Mouse (Mus musculus) monocyte, adult 5-6 weeks (primary cell): ENCODE results near the gene Armc9. TPM values are rescaled to one million over a fixed set of nuclear protein-coding genes. Genes with fewer than 3 reads are reported as not detected.

Experiments used
- ATAC-seq: fragments of 153-309, 156-312 bp; replicated peaks from 2 replicates; pipeline ENCODE4 v1.8.0; 2017; ENCODE audit warnings: mild to moderate bottlenecking; ENCODE audit not compliant: low TSS enrichment, insufficient number of reproducible peaks, severe bottlenecking, poor library complexity, low FRiP score
- total RNA-seq: library from RNA; stranded (forward); fragments of 200-1000, 200-491, 200-594 nt; gene quantifications from 3 replicates; pipeline ENCODE4 v1.2.3, GENCODE M21; 2017

Armc9 gene
- total RNA-seq: 1.3 to 5.3 TPM (median 3.6 TPM) in 3 replicates

DNA sequence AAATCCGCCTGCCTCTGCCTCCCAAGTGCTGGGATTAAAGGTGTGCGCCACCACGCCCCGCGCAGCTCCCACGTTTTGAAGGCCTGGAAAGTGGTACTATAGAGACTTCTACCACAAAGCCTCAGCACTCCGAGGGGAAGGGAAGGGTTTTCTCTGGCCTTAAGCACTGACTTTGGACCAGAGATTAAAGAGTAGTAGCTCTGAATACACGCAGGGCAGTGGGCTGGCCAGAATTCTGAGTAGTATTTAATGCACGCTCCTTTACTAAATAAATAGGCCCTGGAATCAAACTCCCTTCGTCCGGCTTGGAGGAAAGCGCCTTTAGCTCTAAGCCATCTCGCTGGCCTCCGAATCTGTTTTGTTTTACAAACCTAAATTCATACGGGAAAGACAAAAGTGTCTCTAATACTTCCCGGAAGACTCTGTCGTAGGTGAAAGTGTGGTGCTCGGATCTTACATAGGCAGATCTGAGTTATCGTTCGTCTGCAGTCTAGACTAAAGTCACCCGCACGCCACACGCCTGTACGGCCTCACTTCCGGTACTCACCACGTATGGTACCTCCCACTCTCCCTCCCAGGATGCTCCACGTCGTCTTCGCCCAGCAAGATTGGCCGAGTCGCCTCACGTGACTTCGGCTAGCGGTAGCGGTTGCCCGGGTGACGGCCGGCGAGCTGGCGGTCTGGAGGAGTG, at the start of gene Armc9:
TSS of gene Armc9 (plus strand) at position 648 of the 691 bp plus-strand sequence.
- ATAC-seq: peak; percentile 99

DNA sequence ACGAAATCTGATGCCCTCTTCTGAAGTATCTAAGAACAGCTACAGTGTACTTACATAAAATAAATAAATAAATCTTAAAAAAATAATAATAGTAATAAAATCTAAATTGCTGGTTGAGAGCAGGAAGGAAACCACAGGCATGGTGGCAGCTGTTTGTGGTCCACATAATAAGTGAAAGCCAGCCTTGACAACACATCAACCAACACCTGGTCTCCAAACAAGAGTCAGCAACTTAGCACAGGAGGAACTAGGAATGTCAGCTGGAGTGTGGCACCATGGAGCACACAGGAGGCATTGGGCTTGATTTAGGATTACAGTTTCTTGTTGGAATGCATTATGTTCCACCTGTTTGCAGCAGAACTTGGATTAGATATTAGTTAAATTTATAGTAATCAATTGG, 49.5 kb upstream of the Armc9 start:
- no peak for ATAC-seq

DNA sequence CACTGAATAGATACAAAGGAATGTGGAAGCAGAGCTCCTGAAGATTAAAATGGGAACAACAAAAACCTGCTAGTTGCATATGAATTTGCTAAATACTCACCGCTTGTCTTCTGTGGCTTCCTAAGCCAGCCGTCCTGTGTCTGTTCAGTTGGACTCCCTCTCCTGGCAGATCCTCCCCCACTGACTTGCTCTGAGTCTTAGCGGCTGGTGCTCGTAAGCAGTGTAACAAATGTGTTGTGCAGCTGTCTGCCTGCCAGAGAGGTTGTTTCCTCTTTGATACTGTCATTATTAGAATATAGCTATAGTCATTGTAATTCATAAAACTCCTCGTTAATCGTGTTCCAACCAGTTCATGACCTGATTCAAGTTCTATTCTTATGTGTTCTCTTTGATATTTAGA, 42.8 kb upstream of the Armc9 start, which contains the start of gene Htr2b:
TSS of gene Htr2b (minus strand) at position 192 of the 400 bp plus-strand sequence.
- ATAC-seq: no peak

DNA sequence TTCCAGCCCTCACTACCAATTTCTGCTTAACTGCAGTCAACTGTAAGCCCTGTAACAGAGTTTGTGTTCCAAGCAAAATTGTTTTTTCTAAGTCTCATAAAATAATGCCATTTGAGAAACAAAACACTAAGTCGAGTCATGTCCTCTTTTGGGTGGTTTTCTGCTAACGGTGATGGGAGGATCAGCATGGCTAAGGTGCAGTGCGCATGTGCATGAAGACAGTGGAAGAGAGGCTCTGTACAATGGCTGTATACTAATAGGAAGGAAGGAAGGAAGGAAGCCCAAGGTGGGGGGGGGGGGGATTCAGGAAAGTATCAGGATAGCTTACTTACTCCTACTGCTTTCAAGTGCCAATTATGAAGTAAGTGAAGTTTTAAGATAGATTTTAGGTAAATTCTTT, 40.4 kb upstream of the Armc9 start:
- no peak for ATAC-seq

DNA sequence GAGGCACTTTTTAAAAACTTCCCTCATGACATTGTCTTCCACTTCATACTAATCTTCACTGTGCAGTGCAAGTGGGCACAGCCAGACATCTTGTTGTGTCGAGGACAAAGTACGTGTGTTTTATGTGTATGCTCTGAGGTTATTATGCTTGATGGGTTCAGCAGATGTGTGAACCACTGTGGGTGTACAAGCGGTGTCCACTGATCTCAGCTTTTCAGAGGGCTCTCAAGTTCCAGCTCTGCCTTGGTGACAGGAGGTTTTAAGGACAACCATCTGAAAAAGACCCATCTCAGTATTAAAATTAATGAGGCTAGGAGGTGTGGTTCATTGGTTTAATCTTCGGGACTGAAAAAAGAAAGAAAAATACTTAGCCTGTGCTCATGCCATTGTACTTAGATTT, 35.0 kb upstream of the Armc9 start:
- ATAC-seq: no peak

DNA sequence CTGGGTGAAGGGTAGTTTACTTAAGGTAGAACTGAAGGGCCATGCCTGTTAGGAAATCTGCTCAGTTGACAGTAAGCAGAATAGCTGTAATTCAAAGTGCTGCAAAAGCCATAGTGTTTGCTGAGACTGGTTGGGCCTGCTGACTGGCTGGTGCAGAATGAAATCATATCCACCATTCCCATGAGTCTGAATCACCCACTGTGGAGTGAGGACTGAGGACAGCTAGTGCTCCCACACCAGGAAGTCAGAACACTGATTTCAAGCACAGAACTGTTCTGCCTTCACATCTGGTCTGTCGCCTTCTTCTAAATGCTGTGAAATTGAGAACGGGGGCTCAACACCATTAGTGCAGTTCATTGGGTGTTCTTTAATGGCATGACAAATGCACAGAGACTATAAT, 28.5 kb upstream of the Armc9 start:
- ATAC-seq: no peak

DNA sequence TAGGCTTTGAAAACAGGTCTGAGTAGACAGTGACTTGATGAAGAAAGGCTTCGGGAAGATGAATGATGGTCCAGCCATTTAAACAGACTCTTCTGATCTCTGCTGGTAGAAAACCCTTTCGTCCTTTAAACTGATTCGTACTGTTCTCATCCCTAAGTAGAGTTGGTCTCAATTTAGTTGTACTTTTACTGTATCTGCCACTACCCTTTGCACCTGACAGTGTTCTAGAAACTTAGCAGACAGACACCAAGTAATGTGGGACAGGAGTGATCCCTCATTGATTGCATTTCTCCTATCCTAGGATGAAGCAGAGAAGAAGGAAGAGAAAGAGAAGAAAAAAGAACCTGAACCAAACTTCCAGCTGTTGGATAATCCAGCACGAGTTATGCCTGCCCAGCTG, 21.2 kb upstream of the Armc9 start, which contains the start of gene Gm21972:
TSS of gene Gm21972 (plus strand) at position 301 of the 400 bp plus-strand sequence.
- no peak for ATAC-seq

DNA sequence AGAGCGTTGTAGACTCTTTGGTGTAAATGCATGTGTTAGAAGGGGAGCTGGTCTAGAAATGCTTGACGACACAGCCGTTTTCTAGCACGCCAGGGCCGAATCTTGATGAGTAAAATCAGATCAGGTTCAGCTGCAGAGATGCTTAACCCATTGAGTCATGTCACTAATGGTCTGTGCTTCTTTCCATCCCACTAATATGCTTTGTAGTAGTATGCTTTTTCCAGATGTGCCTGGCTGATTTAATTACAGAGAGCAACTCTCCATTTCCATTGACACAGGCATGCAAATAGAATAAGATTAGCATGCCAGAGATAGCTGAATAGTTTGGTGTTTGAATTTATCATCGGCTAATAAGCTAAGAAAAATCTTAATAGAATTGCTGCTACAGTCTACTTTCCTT, 19.3 kb upstream of the Armc9 start:
- no peak for ATAC-seq

DNA sequence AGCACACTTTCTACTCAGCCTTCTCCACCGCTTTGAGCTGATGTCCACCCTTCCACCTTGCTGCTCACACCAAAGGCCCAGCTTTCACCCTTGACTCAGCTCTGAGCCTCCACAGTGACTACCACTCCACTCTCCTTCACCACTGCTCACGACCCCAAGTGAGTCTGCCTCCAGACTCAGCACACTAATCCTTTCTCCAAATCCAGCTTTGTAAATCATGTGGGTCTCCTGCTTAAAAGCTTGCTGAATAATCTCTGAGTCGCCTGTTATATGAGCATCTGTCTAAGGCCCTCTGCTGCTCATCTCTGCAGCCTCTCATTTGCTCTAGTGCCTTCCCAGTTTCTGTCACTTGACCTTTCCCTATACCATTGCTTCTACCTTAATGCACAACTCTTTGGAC, 13.5 kb upstream of the Armc9 start:
- no peak for ATAC-seq

DNA sequence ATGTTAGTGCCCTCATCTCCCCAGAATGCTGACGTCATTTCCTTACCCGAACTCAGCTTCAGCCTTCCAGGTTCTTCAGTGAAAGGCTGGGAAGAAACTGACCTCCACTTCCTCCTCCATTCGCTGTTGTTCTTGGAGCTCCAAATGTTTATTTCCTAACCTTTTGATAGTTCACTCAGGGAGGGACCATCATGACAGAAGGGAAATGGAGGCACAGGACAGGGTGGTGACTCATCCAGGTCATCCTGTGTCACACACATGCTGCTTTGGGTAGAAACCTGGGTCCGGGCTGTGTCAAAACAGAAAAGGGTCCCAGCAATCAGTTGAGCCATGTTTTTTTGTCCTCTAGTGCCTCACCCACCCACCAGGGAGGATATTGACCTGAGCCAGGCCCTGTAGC, 11.4 kb upstream of the Armc9 start:
- ATAC-seq: no peak

DNA sequence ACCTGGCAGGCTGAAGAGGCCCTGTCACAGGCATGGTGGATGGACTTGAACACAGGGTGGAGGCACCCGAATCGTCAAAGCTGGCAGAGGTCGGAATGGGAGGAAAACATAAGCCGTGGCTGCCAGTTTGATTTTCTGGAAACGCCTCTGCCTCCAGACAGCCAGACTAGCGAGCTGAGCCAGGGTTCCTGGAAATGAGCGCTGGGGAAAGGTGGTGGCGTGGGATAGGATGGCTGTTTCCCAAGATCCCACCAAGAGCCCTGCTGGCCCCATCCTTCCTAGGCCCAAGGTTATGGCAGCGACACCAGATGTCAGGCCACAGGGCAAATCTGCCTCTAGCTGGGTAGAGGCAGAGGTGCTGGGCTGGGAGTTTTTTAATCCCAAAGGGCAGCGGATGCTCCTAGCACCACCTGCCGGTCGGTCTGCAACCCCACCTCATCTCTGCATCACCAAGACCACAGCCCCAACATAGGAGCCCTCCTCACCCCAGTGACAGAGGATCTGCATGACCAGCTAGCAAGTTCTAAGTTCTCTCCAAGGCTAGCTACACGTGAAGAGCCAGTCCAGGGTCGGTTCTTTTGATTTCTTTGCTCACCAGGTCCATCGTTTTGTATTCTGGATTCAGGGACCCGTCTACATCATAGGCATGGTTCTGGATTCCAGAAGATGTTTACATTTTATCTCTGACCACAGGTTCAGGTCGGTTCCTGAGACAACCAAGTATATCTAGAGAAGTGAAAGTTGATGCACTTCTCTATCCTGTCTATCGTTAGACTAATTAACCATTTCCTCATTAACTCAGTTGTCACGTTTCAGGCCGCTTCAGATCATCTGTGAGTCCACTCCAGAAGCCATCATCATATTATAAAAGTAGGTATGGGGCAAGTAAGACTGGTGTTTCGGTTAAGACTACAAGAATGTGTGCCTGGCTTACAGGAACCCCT, 10.3 kb upstream of the Armc9 start:
- ATAC-seq: 0 out of 2 replicates have a peak, but pooled peaks have one; percentile 40

DNA sequence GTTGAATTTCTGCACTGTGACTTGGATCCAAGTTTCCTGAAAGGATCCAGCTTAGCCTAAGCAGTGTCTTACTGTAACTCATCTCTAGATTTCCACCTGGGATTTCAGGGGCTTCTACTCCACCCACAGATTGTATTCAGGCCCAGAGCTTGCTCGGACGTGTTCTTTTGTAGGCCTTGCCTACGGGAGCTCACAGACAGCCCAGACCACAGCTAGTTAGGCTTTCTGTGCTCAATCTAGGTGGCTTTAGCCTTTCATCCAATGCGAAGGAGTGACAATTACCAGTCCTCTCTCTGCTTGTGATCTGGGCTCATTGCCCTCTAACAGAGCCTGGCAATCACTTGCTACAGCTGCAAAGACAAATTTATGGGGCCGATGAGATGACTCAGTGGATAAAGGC, 8.3 kb upstream of the Armc9 start:
- ATAC-seq: no peak

DNA sequence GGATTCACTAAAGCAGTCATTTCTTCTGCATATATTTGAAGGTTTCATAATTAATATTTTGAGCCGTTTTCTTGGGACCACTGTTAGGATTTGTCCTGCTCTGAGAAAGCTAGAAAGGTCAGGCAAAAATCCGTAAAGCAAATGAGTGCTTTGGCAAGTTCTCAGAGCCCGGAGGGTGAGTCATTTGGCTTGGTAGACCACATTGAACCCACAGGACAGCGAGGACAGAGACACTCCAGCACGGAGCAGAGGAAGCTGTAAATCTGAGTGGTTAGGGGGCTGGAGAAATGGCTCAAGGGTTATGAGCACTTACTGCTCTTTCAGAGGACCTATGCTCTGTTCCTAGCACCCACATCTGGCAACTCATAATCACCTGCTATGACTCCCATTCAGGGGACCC, 7.0 kb upstream of the Armc9 start:
- ATAC-seq: no peak

DNA sequence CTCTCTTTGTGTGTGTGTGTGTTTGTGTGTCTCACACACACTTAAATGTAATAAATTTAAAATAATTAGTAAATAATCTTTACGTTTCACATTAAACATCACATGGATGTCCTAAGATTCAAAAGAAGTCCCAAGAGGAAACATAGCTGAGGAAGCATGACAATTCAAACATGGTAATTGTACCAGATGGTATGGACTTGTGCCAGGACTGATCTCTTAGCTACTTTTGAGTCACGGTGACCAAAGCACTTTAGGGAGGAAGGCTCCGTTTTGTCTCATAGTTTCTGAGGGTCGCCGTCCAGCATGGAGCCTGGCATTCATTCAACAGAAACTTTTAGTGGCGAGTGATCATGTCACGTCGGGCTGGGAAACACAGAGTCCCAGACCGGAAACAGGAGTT, 6.4 kb upstream of the Armc9 start:
- no peak for ATAC-seq

DNA sequence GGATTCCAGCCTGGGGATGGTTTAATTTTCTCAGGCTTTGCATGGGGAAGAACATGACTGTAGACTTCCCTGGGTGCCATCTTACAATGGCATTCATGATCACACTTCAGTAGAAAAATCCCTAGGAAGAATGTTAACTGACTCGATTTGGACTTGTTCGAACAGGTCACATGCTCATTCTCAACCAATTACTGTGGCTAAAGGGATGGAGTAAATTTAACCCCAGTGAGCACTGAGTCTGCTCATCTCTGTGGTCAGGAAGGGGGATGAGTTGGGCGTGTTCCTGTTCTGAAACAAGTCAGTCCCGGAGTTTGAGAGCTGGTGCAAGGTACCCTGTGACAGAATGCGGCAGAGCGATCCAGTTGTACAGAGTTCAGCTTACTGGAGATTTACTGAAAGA, 3.7 kb upstream of the Armc9 start:
- ATAC-seq: no peak

DNA sequence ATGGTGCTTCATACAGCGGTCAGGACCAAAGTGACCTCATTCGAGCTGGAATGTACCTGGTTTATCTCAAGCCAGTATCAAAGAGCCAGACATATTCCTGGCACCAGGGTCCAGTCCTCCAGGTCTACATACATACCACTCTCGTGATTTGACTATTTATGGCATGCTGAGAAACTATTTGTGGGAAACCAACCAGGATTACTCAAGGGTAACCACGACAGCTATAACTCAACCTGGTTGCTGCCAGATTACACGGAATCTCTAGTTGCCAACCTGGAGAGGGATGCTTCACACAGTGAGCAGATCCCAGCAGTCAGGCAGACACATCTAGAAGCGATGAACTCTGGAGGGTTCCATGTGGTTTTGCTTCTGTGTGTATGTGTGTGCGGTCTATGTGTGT, 3.2 kb upstream of the Armc9 start:
- ATAC-seq: no peak

DNA sequence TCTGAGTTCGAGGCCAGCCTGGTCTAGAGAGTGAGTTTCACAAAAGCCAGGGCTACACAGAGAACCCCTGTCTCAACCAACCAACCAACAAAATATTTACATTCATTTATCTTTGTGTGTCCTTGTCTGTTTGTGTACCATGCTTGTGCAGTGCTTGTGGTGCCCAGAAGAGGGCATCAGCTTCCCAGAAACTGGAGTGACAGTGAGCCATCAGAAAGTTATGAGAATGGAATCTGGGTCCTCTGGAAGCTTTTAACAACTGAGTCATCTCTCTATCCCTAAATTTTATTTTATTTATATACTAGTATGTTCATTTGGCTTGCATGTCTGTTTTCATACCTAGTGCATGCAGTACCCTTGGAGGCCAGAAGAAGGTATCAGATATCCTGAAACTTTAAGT, 2.0 kb upstream of the Armc9 start:
- no peak for ATAC-seq

DNA sequence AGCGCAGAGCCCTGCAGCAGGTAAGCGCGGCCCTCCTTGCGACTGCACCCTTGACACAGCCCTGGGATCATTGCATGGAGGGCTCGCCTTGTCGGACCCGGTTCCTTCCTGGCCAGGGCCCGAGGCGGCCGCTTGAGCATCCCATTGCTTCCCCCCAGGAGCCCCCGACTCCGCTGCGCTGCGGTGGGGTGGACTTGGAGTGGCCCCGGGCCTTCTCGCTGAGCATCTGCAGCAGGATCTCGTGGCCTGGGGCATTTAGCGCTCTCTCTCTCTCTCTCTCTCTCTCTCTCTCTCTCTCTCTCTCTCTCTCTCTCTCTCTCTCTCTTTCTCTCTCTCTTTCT, 214 bp downstream of the Armc9 start:
- ATAC-seq: no peak

DNA sequence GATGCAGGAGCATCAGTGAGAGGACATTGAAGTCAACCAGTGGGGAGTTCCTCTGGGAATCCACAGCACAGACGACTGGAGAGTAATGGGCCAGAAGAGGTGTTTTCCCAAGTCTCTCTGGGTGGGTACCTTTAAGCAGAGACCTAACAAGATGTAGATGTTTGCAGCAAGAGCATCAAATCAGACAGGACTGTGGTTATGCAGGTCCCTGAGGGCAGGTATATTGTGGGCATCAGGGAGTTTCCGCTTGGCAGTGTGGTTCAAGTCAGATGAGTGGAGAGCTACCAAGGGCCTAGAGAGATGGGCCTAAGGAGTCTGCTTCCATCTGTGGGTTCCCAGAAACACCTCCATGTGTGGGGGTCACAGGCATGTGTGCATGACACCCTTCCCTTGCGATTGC, 1.5 kb downstream of the Armc9 start:
- ATAC-seq: no peak

DNA sequence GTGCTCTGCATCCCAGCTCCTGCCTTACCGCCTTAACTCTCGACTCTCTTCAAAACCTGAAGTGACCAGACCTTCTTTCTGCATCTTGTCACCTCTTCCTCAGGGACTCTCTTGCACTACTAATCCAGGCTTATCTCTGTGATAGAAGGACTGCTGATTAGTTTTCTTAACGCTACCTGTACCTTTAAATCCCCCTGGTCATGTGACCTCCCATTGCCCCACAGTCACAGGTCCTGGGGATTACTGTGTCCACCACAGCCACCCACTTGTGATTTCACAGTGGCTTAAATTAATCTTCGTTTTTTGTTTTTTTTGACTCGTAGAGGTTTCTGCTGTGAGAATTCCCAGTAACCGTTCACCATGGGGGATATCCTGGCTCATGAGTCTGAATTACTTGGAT, 2.0 kb downstream of the Armc9 start:
- no peak for ATAC-seq
